Mouse (Mus musculus): ENCODE results near the gene Jpt1. TPM values are rescaled to one million over a fixed set of nuclear protein-coding genes. Genes with fewer than 3 reads are reported as not detected.

Gene Jpt1
- polyA plus RNA-seq (2017; shearing (Covaris generic)): 100 to 1,000 TPM; 464 to 578 TPM

GRCm38 (mm10) chr11:115514238-115514663, at the start of gene Jpt1:
TSS of gene Jpt1 (minus strand) at chr11:115514387.

DNA sequence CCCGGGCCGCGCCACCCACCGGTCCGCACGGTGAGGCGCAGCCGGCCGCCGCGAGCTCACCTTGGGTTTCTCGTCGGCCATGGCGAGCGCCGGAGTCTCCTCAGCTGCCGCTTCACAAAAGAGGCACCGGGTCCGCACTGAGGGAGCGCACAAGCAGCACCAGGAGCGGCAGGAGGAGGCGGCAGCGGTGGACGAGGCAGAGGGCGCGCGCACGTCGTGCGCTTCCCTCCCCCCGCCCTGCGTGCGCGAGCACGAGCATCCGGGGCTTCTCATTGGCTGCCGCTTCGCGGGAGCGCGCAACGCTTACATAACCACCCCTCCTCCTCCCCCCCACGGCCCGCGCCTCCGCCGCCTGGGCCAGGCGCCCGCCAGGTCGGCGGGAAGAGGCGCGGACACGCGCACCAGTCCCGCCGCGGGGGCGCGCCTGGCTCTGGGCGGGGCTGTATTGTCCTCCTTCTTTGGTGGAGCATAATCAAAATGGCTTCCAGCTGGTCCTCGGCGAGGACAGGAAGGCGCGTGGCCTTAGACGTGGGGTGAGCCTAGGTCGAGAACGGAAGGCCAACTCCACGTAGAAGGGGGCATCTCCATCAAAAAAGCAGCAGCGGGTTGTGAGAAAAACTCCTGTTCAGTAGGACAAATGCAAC, 22.0 kb upstream of the Jpt1 start, which contains the start of gene Sumo2:
Gene Sumo2 (minus strand): TSS at position 239 of the 644 bp plus-strand sequence.

GRCm38 (mm10) chr11:115491356-115492083, 22.7 kb downstream of the Jpt1 start, which contains the start of gene Nt5c:
TSS of gene Nt5c (minus strand) at chr11:115491862.

GRCm38 (mm10) chr11:115475025-115475757, 39.0 kb downstream of the Jpt1 start, which contains the start of gene Armc7:
TSS of gene Armc7 (plus strand) at chr11:115475667.

GRCm38 (mm10) chr11:115462243-115462891, 51.8 kb downstream of the Jpt1 start, which contains the start of gene Slc16a5:
TSS of gene Slc16a5 (plus strand) at chr11:115462474.

Other genes starting within 250 kb of the Jpt1 start
- under 1 TPM in 1 of 2 experiments, not detected in 1; 0.04 TPM for gene Grin2c, start 247.1 kb downstream of the Jpt1 start, polyA plus RNA-seq (2017; shearing (Covaris generic))
- 10 to 100 TPM; 25.0 to 35.0 TPM for gene Fdxr, start 237.3 kb downstream of the Jpt1 start, polyA plus RNA-seq (2017; shearing (Covaris generic))
- gene Fads6, start 216.7 kb downstream of the Jpt1 start, polyA plus RNA-seq (2017; shearing (Covaris generic)): 1 to 10 TPM in 1 of 2 experiments, under 1 TPM in 1; 0.87 to 1.1 TPM
- not detected for gene Otop2, start 207.2 kb downstream of the Jpt1 start, polyA plus RNA-seq (2017; shearing (Covaris generic))
- not detected for gene Ush1g, start 192.3 kb downstream of the Jpt1 start, polyA plus RNA-seq (2017; shearing (Covaris generic))
- gene Otop3, start 179.7 kb downstream of the Jpt1 start, polyA plus RNA-seq (2017; shearing (Covaris generic)): under 1 TPM in 1 of 2 experiments, not detected in 1; 0.89 TPM
- 1 to 10 TPM; 6.2 to 9.8 TPM for gene Hid1, start 146.6 kb downstream of the Jpt1 start, polyA plus RNA-seq (2017; shearing (Covaris generic))
- gene Cdr2l, start 132.5 kb downstream of the Jpt1 start, polyA plus RNA-seq (2017; shearing (Covaris generic)): under 1 TPM in 1 of 2 experiments, not detected in 1; 0.24 TPM
- gene Mrpl58, start 110.6 kb downstream of the Jpt1 start, polyA plus RNA-seq (2017; shearing (Covaris generic)): 100 to 1,000 TPM; 140 TPM
- 100 to 1,000 TPM; 599 to 724 TPM for gene Atp5h, start 94.4 kb downstream of the Jpt1 start, polyA plus RNA-seq (2017; shearing (Covaris generic))
- gene Kctd2, start 94.3 kb downstream of the Jpt1 start, polyA plus RNA-seq (2017; shearing (Covaris generic)): 10 to 100 TPM; 53.6 to 95.0 TPM
- under 1 TPM in 1 of 2 experiments, not detected in 1; 0.15 TPM for gene Trim80, start 73.8 kb downstream of the Jpt1 start, polyA plus RNA-seq (2017; shearing (Covaris generic))
- gene Slc16a5, start 51.9 kb downstream of the Jpt1 start, polyA plus RNA-seq (2017; shearing (Covaris generic)): 10 to 100 TPM in 1 of 2 experiments, 1 to 10 TPM in 1; 5.5 to 33.6 TPM
- 100 to 1,000 TPM in 1 of 2 experiments, 10 to 100 TPM in 1; 98.8 to 112 TPM for gene Armc7, start 38.7 kb downstream of the Jpt1 start, polyA plus RNA-seq (2017; shearing (Covaris generic))
- 100 to 1,000 TPM; 323 to 410 TPM for gene Nt5c, start 22.5 kb downstream of the Jpt1 start, polyA plus RNA-seq (2017; shearing (Covaris generic))
- gene Sumo2, start 21.9 kb upstream of the Jpt1 start, polyA plus RNA-seq (2017; shearing (Covaris generic)): 100 to 1,000 TPM; 672 to 692 TPM
- gene Nup85, start 50.0 kb upstream of the Jpt1 start, polyA plus RNA-seq (2017; shearing (Covaris generic)): 100 to 1,000 TPM in 1 of 2 experiments, 10 to 100 TPM in 1; 76.0 to 110 TPM
- gene Mrps7, start 89.5 kb upstream of the Jpt1 start, polyA plus RNA-seq (2017; shearing (Covaris generic)): 10 to 100 TPM; 59.7 to 74.7 TPM
- 10 to 100 TPM; 52.9 to 57.6 TPM for gene Gga3, start 89.7 kb upstream of the Jpt1 start, polyA plus RNA-seq (2017; shearing (Covaris generic))
- gene Mif4gd, start 98.6 kb upstream of the Jpt1 start, polyA plus RNA-seq (2017; shearing (Covaris generic)): 100 to 1,000 TPM; 163 to 252 TPM
- 10 to 100 TPM; 54.4 to 75.9 TPM for gene Slc25a19, start 113.9 kb upstream of the Jpt1 start, polyA plus RNA-seq (2017; shearing (Covaris generic))
- gene Grb2, start 194.2 kb upstream of the Jpt1 start, polyA plus RNA-seq (2017; shearing (Covaris generic)): 100 to 1,000 TPM; 209 to 232 TPM

Measured in inflammation-experienced regulatory T-cells (primary cell).